Mouse (Mus musculus) right cerebral cortex, postnatal 36 days (tissue): ENCODE data around the gene Nol8.
A peak's percentile ranks its signal among the peaks of the same experiment; 100 is the strongest.

ENCODE experiments used
- DNase-seq, 2 experiments: peaks; one replicate each; pipeline ENCODE4 v3.0.0; 2022; ENCODE audit warnings: low spot score in 2 of 2, mixed read lengths in 1 of 2

Gene Nol8

GRCm38 (mm10) chr13:49652481-49653179, at the start of gene Nol8, which contains the start of gene Cenpp:
Nol8 (plus strand) TSS chr13:49653078.
Cenpp (minus strand) TSS chr13:49652785.
- peak; percentile 98 for DNase-seq

- no peak for DNase-seq
Measured at GRCm38 (mm10) chr13:49603603-49604002, 49.3 kb upstream of the Nol8 start.

- no peak for DNase-seq
Measured at GRCm38 (mm10) chr13:49607714-49608113, 45.2 kb upstream of the Nol8 start, which contains the start of gene Ogn. Ogn (plus strand) TSS chr13:49608046.

DNA sequence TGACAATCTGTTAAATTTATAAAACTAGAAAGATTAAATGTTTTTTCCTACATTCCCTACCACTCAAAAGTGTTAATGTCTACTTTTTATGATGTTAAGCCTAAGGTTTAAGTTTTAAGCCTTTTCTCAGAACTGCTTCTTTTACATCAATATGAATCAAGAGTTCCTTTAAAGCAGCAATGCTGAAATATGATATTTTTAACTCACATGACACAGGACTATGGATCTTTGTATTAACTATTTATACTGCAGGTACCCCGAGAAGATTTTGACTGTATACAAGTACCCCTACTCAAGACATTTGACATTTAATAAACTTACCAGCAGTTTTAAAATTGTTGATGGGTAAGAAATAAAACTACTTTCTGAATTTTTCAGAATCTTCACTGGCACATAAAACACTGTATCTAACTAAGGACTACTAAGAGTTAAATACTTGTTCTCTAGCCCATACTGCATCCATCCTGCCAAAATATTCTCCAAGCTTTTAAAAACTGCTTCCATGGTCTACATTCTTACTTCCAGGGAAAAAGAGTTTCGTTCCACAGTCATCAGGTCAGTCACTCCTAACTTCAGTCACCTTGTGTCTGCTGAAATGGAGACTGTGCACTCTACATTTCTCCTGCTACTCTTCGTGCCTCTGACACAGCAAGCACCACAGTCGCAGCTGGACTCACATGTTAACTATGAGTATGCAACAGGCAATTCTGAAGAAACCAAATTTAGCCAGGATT, 44.1 kb upstream of the Nol8 start:
- DNase-seq, result no peak

GRCm38 (mm10) chr13:49617021-49617420, 35.9 kb upstream of the Nol8 start:
- DNase-seq, result no peak

DNA sequence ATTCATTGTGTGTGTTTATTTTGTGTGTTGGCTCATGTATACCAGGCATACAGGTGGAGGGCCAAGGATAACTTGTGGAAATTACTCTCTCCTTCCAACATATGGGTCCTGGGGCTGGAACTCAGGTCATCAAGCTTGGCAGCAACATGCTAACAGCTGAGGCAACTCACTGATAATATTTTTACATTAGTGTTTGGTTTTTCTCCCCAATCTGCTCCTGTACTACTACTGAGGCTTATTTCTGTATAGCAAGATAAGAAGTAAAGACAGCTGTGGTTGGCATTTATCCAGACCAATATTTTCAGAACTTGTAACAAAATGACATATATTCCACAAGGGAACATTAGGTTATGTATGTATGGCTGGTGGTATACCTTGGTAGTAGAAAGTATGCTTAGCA, 34.5 kb upstream of the Nol8 start:
- DNase-seq, result no peak

GRCm38 (mm10) chr13:49623216-49623615, 29.7 kb upstream of the Nol8 start:
- no peak for DNase-seq

DNA sequence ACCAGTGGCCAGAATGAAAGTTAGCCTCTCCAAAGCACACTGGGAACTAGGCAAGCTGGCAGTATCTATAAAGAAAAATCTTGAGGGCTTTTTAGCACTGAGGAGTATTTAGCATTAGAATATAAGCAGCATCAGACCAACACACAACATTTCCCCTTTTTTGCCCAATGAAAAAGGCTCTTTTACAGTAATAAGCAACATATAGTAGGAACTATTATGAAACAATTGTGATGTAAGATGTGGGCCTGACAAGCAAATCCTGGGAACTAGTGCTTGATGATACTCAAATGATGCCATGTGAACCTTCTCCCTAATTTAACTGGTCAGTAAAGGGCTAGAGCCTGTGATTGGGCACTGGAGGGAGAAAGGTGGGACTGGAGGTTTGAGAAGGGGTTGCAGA, 24.7 kb upstream of the Nol8 start:
- no peak for DNase-seq

DNA sequence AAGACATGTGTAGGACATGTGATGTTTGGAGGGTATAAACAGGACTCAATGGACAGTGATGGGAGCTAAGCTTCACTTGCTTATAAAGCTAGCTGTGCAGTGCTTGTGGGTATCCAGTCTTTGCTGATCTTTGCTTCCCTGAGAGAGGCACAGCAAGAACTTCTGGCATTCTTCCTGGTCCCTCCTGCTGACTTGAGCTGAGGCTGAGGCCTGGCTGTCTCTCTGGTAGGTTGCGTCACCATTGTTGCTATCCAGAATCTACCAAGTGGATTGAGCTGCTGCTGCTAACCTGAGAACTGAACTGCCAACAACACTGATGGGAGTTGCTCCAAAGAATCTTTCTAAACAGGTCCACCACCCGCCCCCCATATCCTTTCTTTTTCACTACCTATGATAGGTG, 23.8 kb upstream of the Nol8 start:
- no peak for DNase-seq

DNA sequence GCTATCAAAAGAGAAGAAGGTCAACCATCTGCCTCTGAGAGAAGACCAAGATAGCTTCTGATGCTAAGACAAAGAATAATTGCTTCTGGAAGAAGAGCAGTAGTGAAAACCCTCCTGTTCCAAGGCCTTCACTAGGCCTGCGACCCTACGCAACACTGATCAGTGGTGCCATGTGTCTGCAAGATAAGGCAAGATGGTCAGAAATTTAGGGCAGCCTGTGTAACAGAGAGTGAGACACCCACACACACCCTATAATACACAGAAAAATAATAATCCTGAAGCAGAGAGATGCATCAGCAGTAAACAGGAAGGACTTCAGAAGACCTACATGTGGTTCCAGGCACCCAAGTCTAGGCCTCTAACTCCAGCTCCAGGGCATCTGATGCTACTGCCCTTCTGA, 12.9 kb upstream of the Nol8 start:
- no peak for DNase-seq

DNA sequence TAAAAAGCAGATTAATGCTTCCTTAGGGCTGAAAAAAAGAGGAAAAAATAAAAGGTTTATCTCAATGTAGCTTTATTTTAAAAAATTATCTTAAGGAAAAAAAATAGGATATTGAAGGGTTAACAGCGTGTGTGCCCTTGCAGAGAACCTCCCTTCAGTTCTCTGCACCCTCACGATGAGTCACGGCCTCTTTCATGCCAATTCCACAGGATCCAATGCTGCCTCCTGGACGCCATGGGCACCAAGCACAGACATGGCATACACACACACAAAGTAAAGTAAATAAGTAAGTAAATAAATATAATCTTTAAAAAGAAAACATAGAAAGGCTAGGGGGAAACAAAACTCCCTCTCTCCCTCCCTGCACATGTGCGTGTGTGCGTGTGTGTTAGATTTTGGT, 10.2 kb upstream of the Nol8 start:
- no peak for DNase-seq

- no peak for DNase-seq
Measured at GRCm38 (mm10) chr13:49643669-49644362, 9.1 kb upstream of the Nol8 start.

DNA sequence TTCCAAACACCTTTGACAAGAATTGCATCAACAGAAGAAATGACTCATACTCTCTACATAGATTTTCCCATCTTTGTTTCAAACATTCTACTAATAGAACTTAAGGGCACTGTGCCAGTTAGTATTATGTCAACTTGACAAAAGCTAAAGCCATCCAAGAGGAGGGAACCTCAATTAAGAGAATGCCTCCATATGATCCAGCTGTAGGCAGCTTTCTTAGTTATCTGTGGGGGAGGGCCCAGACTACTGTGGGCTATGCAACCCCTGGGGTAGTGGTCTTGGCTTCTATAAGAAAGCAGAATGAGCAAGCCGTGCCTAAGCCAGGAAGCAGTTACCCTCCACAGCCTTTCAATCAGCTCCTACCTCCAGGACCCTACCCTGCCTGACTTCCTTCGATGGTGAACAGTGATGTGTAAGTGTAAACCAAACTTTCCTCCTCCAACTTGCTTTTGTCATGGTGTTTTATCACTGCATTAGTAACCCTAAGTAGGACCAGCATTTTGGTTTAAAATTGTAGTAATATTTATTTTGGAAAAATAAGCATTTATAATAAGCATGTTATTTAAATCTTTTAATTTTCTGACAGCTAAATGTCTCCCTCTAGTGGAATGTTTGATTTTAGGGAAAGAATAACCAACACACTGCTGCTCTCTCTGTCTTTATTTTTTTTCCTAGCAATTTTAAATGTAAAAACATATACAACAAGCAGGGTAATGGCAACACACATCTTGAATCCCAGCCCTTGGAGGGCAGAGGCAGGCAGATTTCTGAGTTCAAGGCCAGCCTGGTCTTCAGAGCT, 7.9 kb upstream of the Nol8 start:
- peak in 1 of 2 experiments; percentile 6 for DNase-seq

GRCm38 (mm10) chr13:49646019-49646418, 6.9 kb upstream of the Nol8 start:
- no peak for DNase-seq

GRCm38 (mm10) chr13:49651136-49651535, 1.7 kb upstream of the Nol8 start:
- no peak for DNase-seq

GRCm38 (mm10) chr13:49651781-49652351, 1.0 kb upstream of the Nol8 start:
- DNase-seq, result no peak

DNA sequence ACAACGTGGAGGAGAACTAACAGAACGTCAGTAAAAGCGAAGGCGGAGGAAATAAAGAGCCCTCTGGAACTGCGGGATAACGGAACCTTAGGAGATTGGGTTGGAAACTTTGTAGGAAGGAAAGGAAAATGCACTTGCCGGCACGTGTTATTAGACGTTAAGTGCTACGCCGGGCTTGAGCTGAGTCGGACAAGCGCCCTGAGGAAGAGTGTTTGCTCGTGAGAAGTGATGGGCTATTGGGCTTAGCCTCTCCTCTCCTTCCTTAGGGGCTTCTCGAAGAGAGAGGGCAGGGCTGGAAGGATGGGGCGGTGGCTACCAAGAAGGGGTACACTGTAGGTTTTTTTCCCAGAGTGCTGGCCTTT, 283 bp downstream of the Nol8 start:
- no peak for DNase-seq

DNA sequence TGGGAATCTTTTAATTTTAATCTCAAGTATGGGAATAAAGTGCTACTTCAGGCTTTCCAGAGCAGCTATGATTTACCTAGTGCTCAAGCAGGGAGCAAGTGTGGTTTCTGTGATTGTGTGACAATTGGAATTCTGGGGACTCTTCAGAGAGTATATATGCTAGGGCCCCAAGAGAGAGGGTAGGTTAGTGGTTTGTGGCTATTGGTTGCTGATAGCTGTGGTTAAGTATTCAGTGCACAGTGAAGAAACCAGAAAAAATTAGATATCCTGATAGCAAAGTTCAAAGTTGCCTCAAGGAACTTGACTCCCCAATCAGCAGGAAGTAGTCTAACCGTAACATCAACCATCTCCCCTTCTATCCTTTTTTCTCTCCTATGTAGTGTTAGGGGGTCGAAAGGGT, 24.9 kb downstream of the Nol8 start:
- DNase-seq, result no peak

- DNase-seq, result peak; percentile 99
Measured at GRCm38 (mm10) chr13:49681351-49682232, 28.7 kb downstream of the Nol8 start, which contains the start of gene Iars. Iars (plus strand) TSS chr13:49682100.

DNA sequence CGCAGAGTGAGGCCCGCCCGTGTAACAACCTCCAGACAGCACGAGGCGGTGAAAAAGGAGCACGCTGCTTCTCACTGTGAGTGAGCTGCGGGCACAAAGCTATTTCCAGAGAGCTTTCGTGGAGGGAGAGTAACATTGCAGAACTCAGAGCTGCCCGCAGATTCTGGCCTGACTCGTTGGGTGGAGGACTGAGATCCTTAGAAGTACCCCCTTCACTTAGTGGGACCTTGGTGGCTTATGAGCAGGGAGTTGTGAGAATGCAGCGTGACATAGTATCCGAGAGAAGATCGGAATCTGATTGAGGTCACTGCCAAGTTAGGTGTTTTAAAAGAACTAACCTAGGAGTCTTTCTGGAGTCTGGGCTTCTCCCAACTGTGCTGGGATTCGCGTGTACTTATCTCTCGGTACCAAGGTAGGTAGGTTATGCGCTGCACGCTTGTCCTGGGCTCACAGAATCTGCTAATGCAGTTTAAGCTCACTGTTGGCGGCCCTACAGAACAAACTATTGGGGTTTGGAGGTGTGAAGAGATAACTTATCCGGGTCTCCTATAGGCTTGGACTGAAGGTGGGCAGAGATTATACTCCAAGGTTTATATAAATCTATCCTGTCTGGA, 29.5 kb downstream of the Nol8 start:
- no peak for DNase-seq
